Mouse (Mus musculus) testis, adult 2 months (tissue): ENCODE results near the gene Fam221a. TPM values are rescaled to one million over a fixed set of nuclear protein-coding genes. Genes with fewer than 3 reads are reported as not detected.
A peak's percentile ranks its signal among the peaks of the same experiment; 100 is the strongest.
"Not testable (repeated sequence)": the region's sequence is repeated elsewhere in the genome, so short reads cannot be mapped to it uniquely, and the experiment has no call there.

Source experiments
- H3K27ac ChIP-seq: fragments of 200-500 bp; 2 replicates; pipeline ENCODE4 v1.5.1; 2012; ENCODE audit warnings: low read depth, low read length; ENCODE audit not compliant: control insufficient read depth, insufficient read depth
- H3K27me3 ChIP-seq: fragments of 200-500 bp; 2 replicates; pipeline ENCODE4 v1.6.1; 2012; ENCODE audit warnings: mild to moderate bottlenecking, low read length, moderate library complexity; ENCODE audit not compliant: control insufficient read depth, insufficient read depth
- H3K36me3 ChIP-seq: fragments of 200-500 bp; 2 replicates; pipeline ENCODE4 v1.6.1; 2012; ENCODE audit warnings: mild to moderate bottlenecking, low read length; ENCODE audit not compliant: control insufficient read depth, insufficient read depth
- H3K4me1 ChIP-seq: fragments of 200-500 bp; 2 replicates; pipeline ENCODE4 v1.6.1; 2012; ENCODE audit warnings: low read length; ENCODE audit not compliant: control insufficient read depth, insufficient read depth
- H3K4me3 ChIP-seq: fragments of 200-500 bp; 2 replicates; pipeline ENCODE4 v1.5.1; 2012; ENCODE audit warnings: low read depth, mild to moderate bottlenecking, low read length, moderate library complexity, mixed read lengths; ENCODE audit not compliant: control insufficient read depth
- CTCF ChIP-seq: fragments of 200-500 bp; IDR thresholded peaks from 2 replicates; pipeline ENCODE4 v1.5.1; 2012; ENCODE audit warnings: low read depth, mild to moderate bottlenecking, inconsistent platforms, low read length, moderate library complexity; ENCODE audit not compliant: control insufficient read depth, insufficient read depth, insufficient replicate concordance
- POLR2A ChIP-seq: fragments of 200-500 bp; IDR thresholded peaks from 2 replicates; pipeline ENCODE4 v1.6.1; 2012; ENCODE audit warnings: low read depth, mild to moderate bottlenecking, inconsistent platforms, low read length, moderate library complexity; ENCODE audit not compliant: control insufficient read depth
- polyA plus RNA-seq: library from polyadenylated mRNA; depleted of rRNA; stranded (reverse); fragments of >200 nt; gene quantifications from 2 replicates; pipeline ENCODE4 v1.2.3, GENCODE M21; 2012

Fam221a gene
- polyA plus RNA-seq, 1 experiment = 20.5 TPM

DNA sequence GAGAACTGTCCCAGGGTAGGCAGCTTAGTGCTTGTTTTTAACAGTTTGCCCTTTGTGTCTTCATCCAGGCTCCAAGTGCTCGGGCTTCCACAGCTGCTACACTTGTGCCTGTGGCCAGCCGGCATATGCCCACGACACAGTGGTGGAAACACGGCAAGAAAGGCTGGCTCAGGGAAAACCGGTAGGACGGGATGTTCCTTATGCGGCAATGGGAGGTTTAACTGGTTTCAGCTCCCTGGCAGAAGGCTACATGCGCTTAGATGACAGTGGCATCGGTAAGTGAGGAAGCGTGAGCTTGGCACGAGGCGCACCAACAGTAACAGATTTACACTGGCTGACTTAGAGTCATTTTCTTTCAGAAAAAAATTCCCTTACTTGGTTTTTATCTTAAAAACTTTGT, 10.8 kb downstream of the Fam221a start:
- no peak overlapping the region for H3K4me3 ChIP-seq
- no peaks in the 10 kb centered on the region for H3K4me1 ChIP-seq
- H3K27ac ChIP-seq = no peak overlapping the region
- TF ChIP-seq POLR2A = no peak
- no peak for TF ChIP-seq CTCF
- no peaks in the 10 kb centered on the region for H3K27me3 ChIP-seq
- no peaks in the 10 kb centered on the region for H3K36me3 ChIP-seq

DNA sequence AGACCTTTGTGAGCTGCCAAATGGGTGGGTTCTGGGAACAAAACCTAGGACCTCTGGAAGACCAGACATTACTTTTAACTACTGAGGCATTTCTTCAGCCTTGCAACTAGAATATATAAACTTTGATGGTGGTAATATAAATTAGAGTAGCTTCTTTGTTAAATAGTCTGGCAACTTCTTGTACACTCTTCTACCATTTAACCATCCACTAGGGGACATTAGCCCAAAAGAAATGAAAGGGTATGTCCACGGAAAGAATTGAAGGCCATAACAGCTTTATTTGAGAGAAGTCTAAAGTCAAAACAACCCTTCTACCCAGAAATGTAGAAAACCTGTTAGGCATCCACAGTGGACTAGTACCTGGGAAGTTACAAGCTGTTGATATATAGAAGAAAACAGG, 26.7 kb downstream of the Fam221a start:
- Histone ChIP-seq H3K36me3 (no peaks in the 10 kb centered on the region; the same call in 1 of the 2 replicates), H3K4me1 (no peaks in the 10 kb centered on the region), H3K27me3 (no peaks in the 10 kb centered on the region), H3K4me3 (no peak overlapping the region), H3K27ac (no peak overlapping the region)
- TF ChIP-seq CTCF (no peak), POLR2A (no peak)

DNA sequence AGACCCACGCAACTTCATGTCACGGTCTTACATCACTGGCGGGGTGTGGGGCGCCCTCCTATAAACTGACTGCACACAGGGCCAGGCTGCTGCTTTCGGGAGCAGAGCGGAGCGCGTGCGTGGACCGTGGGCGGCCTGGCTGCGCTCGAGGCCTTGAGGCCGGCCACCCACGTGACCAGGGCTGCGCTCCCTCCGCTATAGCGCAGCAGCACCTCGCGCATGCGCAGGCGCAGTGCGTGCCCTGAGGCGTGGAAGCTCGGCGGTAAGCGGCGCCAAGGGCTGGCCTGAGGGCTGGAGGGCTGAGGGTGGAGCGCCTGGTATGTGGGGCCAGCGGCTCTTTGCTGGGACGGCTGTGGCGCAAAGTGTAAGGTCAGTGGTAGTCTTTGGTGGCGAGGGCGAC, 27.8 kb downstream of the Fam221a start, which contains the start of gene Stk31:
Stk31 (plus strand) TSS at position 289 of the 400 bp plus-strand sequence.
- TF ChIP-seq POLR2A = peak; percentile 88
- no peak for TF ChIP-seq CTCF
- Histone ChIP-seq H3K4me1 (no peaks in the 10 kb centered on the region), H3K27ac (peak within 1 kb of the TSS; percentile 94), H3K27me3 (no peaks in the 10 kb centered on the region), H3K4me3 (peak within 1 kb of the TSS; percentile 98), H3K36me3 (no peaks in the 10 kb centered on the region)

DNA sequence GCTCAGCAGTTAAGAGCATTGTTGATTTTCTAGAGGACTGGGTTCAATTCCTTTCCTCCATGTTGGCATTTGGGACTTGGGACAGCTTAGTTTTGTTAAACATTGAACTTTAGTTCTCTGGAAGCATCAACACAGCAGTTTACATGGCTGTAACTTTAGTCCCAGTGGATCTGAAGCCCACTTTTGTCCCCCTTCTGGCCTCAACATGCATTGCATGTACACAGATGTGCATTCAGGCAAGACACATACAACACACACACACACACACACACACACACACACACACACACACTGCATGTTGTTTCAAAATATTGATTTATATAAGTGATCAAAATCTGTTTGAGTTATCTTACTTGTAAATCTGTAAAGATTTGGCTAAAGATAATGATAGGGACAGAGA, 29.9 kb downstream of the Fam221a start:
- Histone ChIP-seq H3K36me3 (no peaks in the 10 kb centered on the region), H3K27ac (no peak overlapping the region), H3K4me1 (no peaks in the 10 kb centered on the region), H3K27me3 (no peaks in the 10 kb centered on the region), H3K4me3 (no peak overlapping the region)
- TF ChIP-seq POLR2A = no peak
- no peak for TF ChIP-seq CTCF

DNA sequence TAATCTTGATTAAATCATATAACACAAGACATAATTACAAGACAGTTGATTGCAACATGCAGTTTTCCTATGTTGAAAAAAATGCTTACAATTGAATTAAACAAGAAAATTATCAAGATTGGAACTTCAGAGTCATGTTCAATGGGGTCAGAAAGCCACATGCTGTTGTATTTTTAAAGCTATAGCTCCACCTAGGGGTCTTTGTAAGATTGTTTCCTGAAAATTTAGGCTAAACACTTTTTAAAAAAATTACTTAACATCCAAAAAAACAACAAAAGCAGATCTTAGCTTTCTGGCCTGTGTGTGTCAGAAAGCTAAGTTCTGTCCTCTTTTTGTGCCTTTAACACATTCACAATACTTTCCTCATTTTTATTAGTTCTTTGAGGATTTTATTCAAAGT, 30.8 kb downstream of the Fam221a start:
- no peaks in the 10 kb centered on the region for H3K27me3 ChIP-seq
- H3K4me1 ChIP-seq = no peaks in the 10 kb centered on the region
- no peak for TF ChIP-seq POLR2A
- no peak for TF ChIP-seq CTCF
- no peak overlapping the region for H3K4me3 ChIP-seq
- H3K36me3 ChIP-seq = no peaks in the 10 kb centered on the region
- H3K27ac ChIP-seq = no peak overlapping the region

DNA sequence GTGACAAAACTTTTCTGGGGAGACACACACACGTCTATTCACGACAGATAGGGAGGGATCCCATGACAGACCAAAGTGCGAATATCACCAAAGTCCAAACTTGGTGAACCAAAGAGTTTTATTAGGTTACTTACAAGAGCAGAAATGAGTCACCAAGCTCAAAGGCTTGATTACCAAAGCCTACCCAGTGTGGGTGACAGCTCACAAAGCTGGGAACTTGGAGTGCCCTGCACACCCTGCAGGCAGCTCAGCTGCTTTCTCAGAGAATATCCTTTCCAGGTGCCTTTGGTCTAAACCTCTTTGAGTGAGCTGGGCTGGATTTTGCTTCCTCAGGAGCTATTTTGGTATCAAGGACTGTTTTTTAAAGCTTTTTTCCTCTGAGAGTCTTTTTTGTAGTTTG, 43.3 kb downstream of the Fam221a start:
- Histone ChIP-seq H3K36me3 (no peaks in the 10 kb centered on the region), H3K4me1 (no peaks in the 10 kb centered on the region)
- TF ChIP-seq POLR2A (no peak), CTCF (no peak)

DNA sequence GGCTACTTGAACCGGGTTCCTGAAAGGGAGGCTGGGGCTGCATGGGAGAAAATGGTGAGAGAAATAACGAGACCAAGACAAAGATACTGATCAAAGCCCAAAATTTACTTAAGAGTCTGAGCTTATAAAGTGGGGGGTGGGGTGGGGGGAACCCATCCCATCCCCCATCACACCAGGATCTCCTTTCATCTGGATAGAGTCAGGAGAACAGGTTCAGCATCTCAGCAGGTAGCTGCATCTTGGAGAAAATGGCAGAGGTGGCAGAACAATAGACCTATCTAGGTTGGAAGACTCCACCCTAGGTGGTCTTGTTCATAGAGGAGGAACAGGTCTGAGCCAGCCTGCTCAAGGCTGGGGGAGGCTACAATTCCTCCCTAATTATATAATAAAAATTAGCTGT, 45.4 kb downstream of the Fam221a start:
- not testable (repeated sequence) for H3K4me1 ChIP-seq, H3K27ac ChIP-seq, H3K36me3 ChIP-seq, H3K27me3 ChIP-seq, H3K4me3 ChIP-seq

More for the DNA sequence above, 43.3 kb downstream of the Fam221a start:
- Histone ChIP-seq H3K27ac (no peak overlapping the region), H3K27me3 (no peaks in the 10 kb centered on the region), H3K4me3 (no peak overlapping the region)

DNA sequence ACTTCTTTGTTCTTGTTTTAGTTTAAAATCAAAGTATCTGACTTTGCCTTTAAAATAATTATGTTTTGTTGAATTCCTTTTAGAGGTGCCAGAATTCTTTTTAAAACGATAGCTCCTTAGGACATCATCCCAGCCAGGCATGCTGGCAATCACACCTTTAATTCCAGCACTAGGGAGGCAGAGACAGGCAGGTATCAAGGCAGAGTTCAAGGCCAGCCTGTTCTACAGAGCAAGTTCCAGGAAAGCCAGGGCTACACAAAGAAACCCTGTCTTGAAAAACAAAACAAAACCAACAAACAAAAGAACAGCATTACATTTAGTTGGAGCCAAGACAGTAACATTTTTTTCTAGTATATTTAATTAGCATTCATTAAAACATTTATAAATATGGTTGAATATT, 48.4 kb downstream of the Fam221a start:
- H3K4me3 ChIP-seq = no peak overlapping the region
- H3K27ac ChIP-seq = no peak overlapping the region
- no peak for TF ChIP-seq POLR2A
- no peak for TF ChIP-seq CTCF
- H3K36me3 ChIP-seq = no peaks in the 10 kb centered on the region
- no peaks in the 10 kb centered on the region for H3K27me3 ChIP-seq
- no peaks in the 10 kb centered on the region for H3K4me1 ChIP-seq
